Mouse (Mus musculus): Measurements from ENCODE around the gene Commd9. TPM values are rescaled to one million over a fixed set of nuclear protein-coding genes. Genes with fewer than 3 reads are reported as not detected.

Gene Commd9
- polyA plus RNA-seq, 1 experiment from 2014 or later = 65.2 TPM

DNA sequence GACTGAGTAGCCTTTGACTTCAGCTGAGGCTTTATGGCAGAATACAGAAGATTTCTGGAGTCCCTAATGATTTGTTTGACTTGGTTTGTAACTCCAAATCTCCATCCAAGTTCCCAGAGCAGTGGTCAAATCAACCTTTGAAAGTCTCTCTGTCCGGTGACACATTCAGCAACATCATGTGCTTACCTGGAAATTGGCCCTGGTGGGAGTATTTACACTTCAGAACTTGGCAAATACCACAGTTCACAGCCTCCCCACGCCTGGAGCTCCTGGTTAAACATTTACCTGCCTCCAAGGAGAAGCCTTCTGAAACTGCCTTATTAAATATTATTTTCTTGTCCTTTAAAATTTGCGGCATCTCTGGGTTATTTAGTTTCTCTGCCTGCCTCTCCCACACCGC, 37.1 kb downstream of the Commd9 start:
- Histone ChIP-seq H3K27ac (replicated peaks; ENCODE audit: low read depth, low read length) (no peak overlapping the region), H3K4me2 (ENCODE audit: low read depth, severe bottlenecking) (no peak overlapping the region), H3K36me3 (ENCODE audit: control insufficient read depth, insufficient read depth, low read length) (no peaks in the 10 kb centered on the region), H3K9me3 (ENCODE audit: control insufficient read depth, low read length) (no peaks in the 10 kb centered on the region), H3K9ac (ENCODE audit: low read length) (no peak overlapping the region), H3K4me3 (ENCODE audit: low read depth, low read length) (no peak overlapping the region), H3K27me3 (ENCODE audit: control insufficient read depth, insufficient read depth, low read length) (no peaks in the 10 kb centered on the region), H3K4me1 (ENCODE audit: control insufficient read depth, insufficient read depth, low read length) (no peaks in the 10 kb centered on the region)
- no peak for ATAC-seq (ENCODE audit: insufficient number of reproducible peaks, low FRiP score, low TSS enrichment, low read depth)
- no peak for DNase-seq (ENCODE audit: low spot score)
- 80% methylated on average over 4 of the region's 4 CpGs for WGBS

DNA sequence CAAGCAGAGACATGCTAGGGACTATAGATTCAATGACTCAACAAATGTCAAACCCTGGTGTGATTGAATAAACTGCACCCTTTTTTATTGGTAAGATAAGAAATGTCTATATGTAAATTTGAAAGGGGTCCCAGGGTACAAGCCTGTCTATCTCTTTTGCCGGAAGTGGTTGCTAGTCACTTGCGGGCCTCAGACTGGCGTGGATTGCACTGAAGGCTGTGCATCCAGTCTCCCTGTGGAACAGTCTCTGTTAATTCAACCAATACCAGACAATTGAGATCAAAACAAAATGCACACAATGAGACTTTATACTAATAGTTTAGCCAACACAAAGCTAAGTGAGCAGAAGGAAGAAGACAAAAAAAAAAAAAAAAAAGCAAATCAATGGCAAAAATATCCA, 39.1 kb downstream of the Commd9 start:
- 89% methylated on average over 3 of the region's 3 CpGs for WGBS
- Histone ChIP-seq H3K9me3 (ENCODE audit: control insufficient read depth, low read length) (no peaks in the 10 kb centered on the region), H3K36me3 (ENCODE audit: control insufficient read depth, insufficient read depth, low read length) (no peaks in the 10 kb centered on the region), H3K4me2 (ENCODE audit: low read depth, severe bottlenecking) (no peak overlapping the region), H3K27ac (replicated peaks; ENCODE audit: low read depth, low read length) (no peak overlapping the region), H3K4me3 (ENCODE audit: low read depth, low read length) (no peak overlapping the region), H3K9ac (ENCODE audit: low read length) (no peak overlapping the region), H3K27me3 (ENCODE audit: control insufficient read depth, insufficient read depth, low read length) (no peaks in the 10 kb centered on the region), H3K4me1 (ENCODE audit: control insufficient read depth, insufficient read depth, low read length) (no peaks in the 10 kb centered on the region)
- no peak for ATAC-seq (ENCODE audit: insufficient number of reproducible peaks, low FRiP score, low TSS enrichment, low read depth)
- no peak for DNase-seq (ENCODE audit: low spot score)

DNA sequence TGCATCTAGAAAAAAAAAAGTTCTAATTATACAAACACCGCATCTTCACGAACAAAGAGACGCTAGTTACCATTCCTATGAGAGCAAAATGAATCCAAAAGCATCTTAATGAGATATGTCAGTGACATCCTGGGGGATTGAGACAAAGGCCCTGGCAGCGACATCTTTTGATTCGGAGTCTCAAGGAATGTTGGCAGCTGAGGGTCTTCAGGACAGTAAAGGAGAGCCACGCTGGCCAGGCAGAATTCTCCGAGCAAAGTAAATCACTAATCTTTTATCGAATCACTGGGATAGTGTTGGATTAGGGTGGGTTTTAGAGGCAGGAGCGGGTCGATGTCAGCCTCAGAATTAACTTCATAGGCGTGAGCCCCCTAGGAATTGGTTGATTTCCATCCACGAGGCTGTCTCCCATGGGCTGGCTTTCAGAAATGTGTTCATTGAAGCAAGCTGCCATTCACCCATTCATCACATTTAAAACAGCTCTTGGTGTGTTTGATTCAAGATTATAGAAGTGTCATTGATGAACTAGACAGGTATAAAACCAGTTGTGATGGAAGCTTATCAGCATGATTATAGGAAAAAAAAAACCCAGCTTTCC, 39.6 kb downstream of the Commd9 start:
- no peak for ATAC-seq (ENCODE audit: insufficient number of reproducible peaks, low FRiP score, low TSS enrichment, low read depth)
- Histone ChIP-seq H3K27me3 (ENCODE audit: control insufficient read depth, insufficient read depth, low read length) (no peaks in the 10 kb centered on the region), H3K9me3 (ENCODE audit: control insufficient read depth, low read length) (no peaks in the 10 kb centered on the region), H3K4me2 (ENCODE audit: low read depth, severe bottlenecking) (no peak overlapping the region), H3K27ac (replicated peaks; ENCODE audit: low read depth, low read length) (no peak overlapping the region), H3K4me3 (ENCODE audit: low read depth, low read length) (no peak overlapping the region), H3K36me3 (ENCODE audit: control insufficient read depth, insufficient read depth, low read length) (no peaks in the 10 kb centered on the region), H3K4me1 (ENCODE audit: control insufficient read depth, insufficient read depth, low read length) (no peaks in the 10 kb centered on the region), H3K9ac (ENCODE audit: low read length) (no peak overlapping the region)
- 87% methylated on average over 12 of the region's 12 CpGs for WGBS
- no peak for DNase-seq (ENCODE audit: low spot score)

DNA sequence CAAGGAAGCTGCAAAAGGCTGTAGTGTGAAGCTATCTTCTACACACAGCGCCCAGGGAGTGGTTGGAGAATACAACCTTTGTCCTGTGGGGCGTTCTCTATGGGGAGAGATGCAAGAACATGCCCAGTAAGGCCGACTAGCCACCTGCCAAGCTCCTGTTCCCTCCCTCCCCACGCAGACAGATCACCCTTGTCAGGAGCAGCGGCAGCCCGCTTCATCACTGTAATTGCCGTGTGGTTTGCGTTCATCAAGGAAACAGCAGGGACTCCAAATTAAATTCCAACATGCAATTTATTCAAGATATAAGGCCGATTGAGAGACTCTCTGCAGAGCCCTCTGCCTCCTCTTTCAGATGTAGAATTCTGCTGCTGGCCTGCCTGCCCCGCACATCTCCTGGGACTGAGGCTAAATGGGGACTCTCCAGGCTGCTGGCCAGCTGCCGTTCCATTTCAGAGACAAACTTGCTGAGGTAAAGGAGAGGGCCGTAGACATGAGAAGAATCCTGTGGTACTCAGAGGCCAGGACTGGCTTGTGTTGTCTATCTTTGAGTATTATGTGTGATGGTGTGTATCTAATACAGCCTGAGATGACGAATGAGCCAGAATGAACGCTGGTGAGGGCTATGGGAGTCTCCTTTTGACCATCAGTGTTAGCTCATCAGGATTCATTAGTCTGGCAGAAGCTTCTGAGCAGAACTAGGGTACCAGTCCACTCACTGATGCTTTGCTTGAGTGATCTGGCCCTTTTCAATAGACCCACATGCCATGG, 46.3 kb downstream of the Commd9 start:
- Histone ChIP-seq H3K27me3 (ENCODE audit: control insufficient read depth, insufficient read depth, low read length) (no peaks in the 10 kb centered on the region), H3K4me2 (ENCODE audit: low read depth, severe bottlenecking) (no peak overlapping the region), H3K27ac (replicated peaks; ENCODE audit: low read depth, low read length) (no peak overlapping the region), H3K9ac (ENCODE audit: low read length) (no peak overlapping the region), H3K36me3 (ENCODE audit: control insufficient read depth, insufficient read depth, low read length) (no peaks in the 10 kb centered on the region), H3K4me1 (ENCODE audit: control insufficient read depth, insufficient read depth, low read length) (no peaks in the 10 kb centered on the region), H3K9me3 (ENCODE audit: control insufficient read depth, low read length) (no peaks in the 10 kb centered on the region), H3K4me3 (ENCODE audit: low read depth, low read length) (no peak overlapping the region)
- ATAC-seq (ENCODE audit: insufficient number of reproducible peaks, low FRiP score, low TSS enrichment, low read depth) (no peak), DNase-seq (ENCODE audit: low spot score) (no peak)
- 82% methylated on average over 14 of the region's 14 CpGs for WGBS

DNA sequence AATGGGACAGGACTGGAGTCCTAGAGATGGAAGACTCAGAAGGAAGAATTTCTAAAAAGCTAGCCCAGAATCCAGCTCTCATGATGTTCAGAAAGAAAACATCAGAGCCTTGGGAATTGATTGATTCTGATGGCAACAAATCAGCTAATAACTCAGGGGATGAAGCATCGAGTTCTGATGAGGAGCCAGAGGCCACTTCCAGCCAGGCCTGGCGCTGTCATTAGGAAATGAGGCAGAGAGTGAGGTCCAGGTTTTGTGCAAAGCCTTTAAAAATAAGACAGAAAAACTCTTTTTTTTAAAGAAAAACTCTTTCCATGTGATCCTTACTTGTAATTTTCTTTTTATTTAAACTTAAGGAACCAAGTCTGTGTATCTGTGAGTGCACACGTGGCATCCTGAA, 47.3 kb downstream of the Commd9 start:
- Histone ChIP-seq H3K27me3 (ENCODE audit: control insufficient read depth, insufficient read depth, low read length) (no peaks in the 10 kb centered on the region), H3K4me2 (ENCODE audit: low read depth, severe bottlenecking) (no peak overlapping the region), H3K9ac (ENCODE audit: low read length) (no peak overlapping the region), H3K4me3 (ENCODE audit: low read depth, low read length) (no peak overlapping the region), H3K27ac (replicated peaks; ENCODE audit: low read depth, low read length) (no peak overlapping the region), H3K9me3 (ENCODE audit: control insufficient read depth, low read length) (no peaks in the 10 kb centered on the region), H3K36me3 (ENCODE audit: control insufficient read depth, insufficient read depth, low read length) (no peaks in the 10 kb centered on the region), H3K4me1 (ENCODE audit: control insufficient read depth, insufficient read depth, low read length) (no peaks in the 10 kb centered on the region)
- 84% methylated on average over 3 of the region's 3 CpGs for WGBS
- DNase-seq (ENCODE audit: low spot score) (no peak), ATAC-seq (ENCODE audit: insufficient number of reproducible peaks, low FRiP score, low TSS enrichment, low read depth) (no peak)

- 88% methylated on average over 1 of the region's 1 CpGs for WGBS
- no peak overlapping the region for H3K4me2 ChIP-seq (ENCODE audit: low read depth, severe bottlenecking)
Observed at GRCm38 (mm10) chr2:101935006-101935405, 49.0 kb downstream of the Commd9 start.

DNA sequence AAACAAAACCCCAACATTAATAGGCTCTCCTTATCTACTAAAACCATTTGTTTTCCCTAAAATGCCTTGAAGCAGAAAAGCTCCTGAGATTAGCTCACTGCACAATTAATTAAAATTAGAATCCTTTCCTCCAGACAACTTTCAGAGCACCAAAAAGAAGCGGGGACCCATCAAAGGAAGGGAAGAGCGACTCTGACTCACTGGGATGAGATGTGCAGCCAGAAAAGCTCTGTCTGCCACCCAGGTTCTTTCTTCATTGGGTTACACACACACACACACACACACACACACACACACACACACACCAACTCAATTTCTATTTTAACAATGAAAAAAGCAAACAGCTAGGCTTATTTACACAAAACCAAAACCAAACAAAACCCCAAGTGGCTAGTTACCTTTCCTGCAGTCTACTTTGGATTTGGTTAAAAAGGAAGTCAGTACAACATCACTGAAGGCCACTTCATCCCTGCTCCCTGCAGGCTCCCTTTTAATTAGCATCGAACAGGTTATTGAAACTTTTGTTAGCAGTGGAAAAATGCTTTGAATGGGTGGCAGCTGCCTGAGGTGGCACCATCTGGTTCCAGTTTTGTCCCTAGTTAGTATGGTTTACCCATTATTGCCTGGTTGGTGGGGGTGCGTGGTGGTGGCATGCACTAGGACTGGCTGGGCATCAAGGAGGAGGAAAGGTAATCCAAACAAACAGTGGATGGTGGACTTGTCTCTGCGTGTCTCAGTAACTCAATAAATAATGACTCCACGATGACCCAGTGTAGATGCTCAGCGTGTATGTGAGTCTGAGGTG, 64.9 kb downstream of the Commd9 start:
- Histone ChIP-seq H3K4me3 (ENCODE audit: low read depth, low read length) (no peak overlapping the region), H3K27ac (replicated peaks; ENCODE audit: low read depth, low read length) (no peak overlapping the region), H3K4me2 (ENCODE audit: low read depth, severe bottlenecking) (no peak overlapping the region), H3K9me3 (ENCODE audit: control insufficient read depth, low read length) (no peaks in the 10 kb centered on the region), H3K4me1 (ENCODE audit: control insufficient read depth, insufficient read depth, low read length) (no peaks in the 10 kb centered on the region), H3K36me3 (ENCODE audit: control insufficient read depth, insufficient read depth, low read length) (no peaks in the 10 kb centered on the region), H3K9ac (ENCODE audit: low read length) (no peak overlapping the region), H3K27me3 (ENCODE audit: control insufficient read depth, insufficient read depth, low read length) (no peaks in the 10 kb centered on the region)
- 47% methylated on average over 7 of the region's 7 CpGs for WGBS
- ATAC-seq (ENCODE audit: insufficient number of reproducible peaks, low FRiP score, low TSS enrichment, low read depth) (no peak), DNase-seq (ENCODE audit: low spot score) (peak; percentile 45)

More at GRCm38 (mm10) chr2:101935006-101935405, 49.0 kb downstream of the Commd9 start:
- H3K9ac ChIP-seq (ENCODE audit: low read length) = no peak overlapping the region
- H3K4me3 ChIP-seq (ENCODE audit: low read depth, low read length) = no peak overlapping the region
- H3K27ac ChIP-seq (replicated peaks; ENCODE audit: low read depth, low read length) = no peak overlapping the region
- H3K36me3 ChIP-seq (ENCODE audit: control insufficient read depth, insufficient read depth, low read length) = no peaks in the 10 kb centered on the region
- no peaks in the 10 kb centered on the region for H3K9me3 ChIP-seq (ENCODE audit: control insufficient read depth, low read length)
- no peaks in the 10 kb centered on the region for H3K4me1 ChIP-seq (ENCODE audit: control insufficient read depth, insufficient read depth, low read length)
- DNase-seq (ENCODE audit: low spot score) (no peak), ATAC-seq (ENCODE audit: insufficient number of reproducible peaks, low FRiP score, low TSS enrichment, low read depth) (no peak)
- no peaks in the 10 kb centered on the region for H3K27me3 ChIP-seq (ENCODE audit: control insufficient read depth, insufficient read depth, low read length)

All from limb, embryonic 11.5 days (tissue).